In genomic region chr9:43253271-43253681, GRCm38 (mm10) we compare ENCODE assay signal across 10 mouse cellular contexts. TPM values are rescaled to one million over a fixed set of nuclear protein-coding genes. Genes with fewer than 3 reads are reported as not detected.
DNase-seq lines count a peak whose midpoint lies in the region; ATAC-seq and TF ChIP-seq lines count a peak whose summit lies in the region.
"Had no signal": no experiment of that assay in that cellular context is flagged by ENCODE, and none has a peak within 500 bp of the region (broad histone marks: within the 10 kb centered on the region; RNA-seq: fewer than 3 reads in every experiment).

No protein-coding gene starts in this region.

- no peak for ATAC-seq in inflammation-experienced regulatory T-cells, adult 6 months
- no peak for ATAC-seq in activated CD4-positive, CD25-positive, alpha-beta regulatory T cell, adult 4 months

- H3K27ac ChIP-seq in heart, adult 2 months: peak overlapping the region; percentile 43
- 0 out of 2 replicates have a peak overlapping the region, but pooled peaks have one; percentile 15 for H3K27ac ChIP-seq in olfactory bulb, adult 2 months (ENCODE audit: insufficient read depth, low read depth, low read length)

- no peak overlapping the region for H3K4me3 ChIP-seq in heart, adult 2 months
- H3K4me3 ChIP-seq in olfactory bulb, adult 2 months (ENCODE audit: insufficient read depth, low read depth, low read length): no peak overlapping the region

- no peaks in the 10 kb centered on the region for H3K27me3 ChIP-seq in heart, adult 2 months (ENCODE audit: control insufficient read depth, insufficient read depth, low read length)

- 32% methylated on average over 5 of the region's 5 CpGs for WGBS in heart, adult 2 months
- 64% methylated on average over 5 of the region's 5 CpGs for WGBS in olfactory bulb, adult 2 months

- TF ChIP-seq CTCF in heart, adult 2 months (IDR thresholded peaks at IDR 0.05): no peak
- no peak for TF ChIP-seq CTCF in olfactory bulb, adult 2 months (IDR thresholded peaks at IDR 0.05; ENCODE audit: insufficient read depth, low read depth, low read length)

- 0 out of 2 replicates have a peak, but pooled peaks have one; percentile 24 for TF ChIP-seq EP300 in heart, adult 2 months (IDR thresholded peaks at IDR 0.05; ENCODE audit: insufficient read depth, low read depth, low read length)

- no peaks in the 10 kb centered on the region for H3K36me3 ChIP-seq in heart, adult 2 months (ENCODE audit: control insufficient read depth, insufficient read depth, low read length)

- intact Hi-C loops in heart, adult 2 months (cut with DNase I): no loop called here

- H3K4me1 ChIP-seq in heart, adult 2 months (ENCODE audit: control insufficient read depth, insufficient read depth, low read length): peaks cover 2% of the 10 kb centered on the region; the same call in 1 of the 2 replicates
- H3K4me1 ChIP-seq in olfactory bulb, adult 2 months (ENCODE audit: control insufficient read depth, insufficient read depth, low read length): peaks cover 5% of the 10 kb centered on the region; the same call in 1 of the 2 replicates

- H3K79me2 ChIP-seq in heart, adult 2 months (replicated peaks; ENCODE audit: control insufficient read depth, insufficient read depth, low read length): no peaks in the 10 kb centered on the region

- peak; percentile 56 for DNase-seq in kidney, adult 11 months
- no peak for DNase-seq in kidney, adult 8-10 months
- DNase-seq in heart, adult 2 months: peak in 1 of 2 experiments; percentile 69
- DNase-seq in kidney, postnatal 10 days: peak; percentile 86
- DNase-seq in adrenal gland, adult 2 months: no peak
- DNase-seq: cerebellum, adult 11-12 months had no signal

- no peak overlapping the region for H3K9ac ChIP-seq in heart, adult 2 months (ENCODE audit: low read depth, low read length)

- TF ChIP-seq POLR2A in heart, adult 2 months (IDR thresholded peaks at IDR 0.05; ENCODE audit: insufficient read depth, low read depth, low read length): no peak
- TF ChIP-seq POLR2A in olfactory bulb, adult 2 months (IDR thresholded peaks at IDR 0.05; ENCODE audit: insufficient read depth, low read depth, low read length): no peak

RNA-seq across cellular contexts. Expression of gene Oaf, which starts 13.6 kb away (rescaled TPM):
- total RNA-seq in heart, adult 2 months (2021): 10 to 100 TPM in 1 of 2 experiments, 1 to 10 TPM in 1; 6.8 to 11.8 TPM
- polyA plus RNA-seq in heart, adult 2 months (2012; rRNA removed): 15.1 and 24.0 TPM in 2 replicates
- not detected in 2 replicates for polyA plus RNA-seq in olfactory bulb, adult 2 months (2012; ENCODE audit: insufficient read depth, insufficient read length, low replicate concordance, missing spikeins)
- total RNA-seq in adrenal gland, adult 2 months (2021): 10 to 100 TPM; 13.5 to 28.5 TPM
- polyA plus RNA-seq in adrenal gland, adult 2 months (2012; rRNA removed): 13.4 and 25.1 TPM in 2 replicates
- polyA plus RNA-seq in inflammation-experienced regulatory T-cells, adult 6 months (2017; shearing (Covaris generic)): 1 to 10 TPM in 1 of 3 experiments, under 1 TPM in 1, not detected in 1; 0.28 to 1.3 TPM
- polyA plus RNA-seq in activated CD4-positive, CD25-positive, alpha-beta regulatory T cell, adult 4 months (2017; shearing (Covaris generic)): under 1 TPM; 0.69 to 0.98 TPM

RNA-seq across cellular contexts. Expression of gene Pou2f3, which starts 43.1 kb away (rescaled TPM):
- not detected for total RNA-seq in heart, adult 2 months (2021)
- polyA plus RNA-seq in heart, adult 2 months (2012; rRNA removed): 0.14 and 0.23 TPM in 2 replicates
- not detected in 2 replicates for polyA plus RNA-seq in olfactory bulb, adult 2 months (2012; ENCODE audit: insufficient read depth, insufficient read length, low replicate concordance, missing spikeins)
- not detected for total RNA-seq in adrenal gland, adult 2 months (2021)
- polyA plus RNA-seq in adrenal gland, adult 2 months (2012; rRNA removed): 0.03 TPM in 1 of 2 replicates, not detected in the other
- polyA plus RNA-seq in inflammation-experienced regulatory T-cells, adult 6 months (2017; shearing (Covaris generic)): not detected
- not detected for polyA plus RNA-seq in activated CD4-positive, CD25-positive, alpha-beta regulatory T cell, adult 4 months (2017; shearing (Covaris generic))
- total RNA-seq: megakaryocyte, adult 5-6 weeks had no signal

RNA-seq across cellular contexts. Expression of gene Trim29, which starts 57.4 kb away (rescaled TPM):
- total RNA-seq in heart, adult 2 months (2021): under 1 TPM; 0.08 to 0.11 TPM
- 0.33 TPM in 1 of 2 replicates, not detected in the other for polyA plus RNA-seq in heart, adult 2 months (2012; rRNA removed)
- not detected in 2 replicates for polyA plus RNA-seq in olfactory bulb, adult 2 months (2012; ENCODE audit: insufficient read depth, insufficient read length, low replicate concordance, missing spikeins)
- under 1 TPM; 0.14 to 0.20 TPM for total RNA-seq in adrenal gland, adult 2 months (2021)
- 0.10 and 0.37 TPM in 2 replicates for polyA plus RNA-seq in adrenal gland, adult 2 months (2012; rRNA removed)
- polyA plus RNA-seq in inflammation-experienced regulatory T-cells, adult 6 months (2017; shearing (Covaris generic)): not detected
- not detected for polyA plus RNA-seq in activated CD4-positive, CD25-positive, alpha-beta regulatory T cell, adult 4 months (2017; shearing (Covaris generic))
- total RNA-seq: megakaryocyte, adult 5-6 weeks had no signal

Comparison
In these comparisons a context has a peak if more than half of its experiments do, and no peak if none do; other contexts are left out.
1. DNase-seq: peak in kidney, adult 11 months (single experiment) and kidney, postnatal 10 days (single experiment); none in kidney, adult 8-10 months (0 of 2) and adrenal gland, adult 2 months (single experiment).